Mouse (Mus musculus): Measurements from ENCODE around the gene Enpep. TPM values are rescaled to one million over a fixed set of nuclear protein-coding genes. Genes with fewer than 3 reads are reported as not detected.

Enpep gene
- total RNA-seq (2023), result not detected

GRCm38 (mm10) chr3:129332586-129332985, at the start of gene Enpep:
Gene Enpep, minus strand, starts transcription at chr3:129332720.

Other genes with a start within 250 kb of the Enpep start
- gene Pitx2, start 132.8 kb downstream of the Enpep start, total RNA-seq (2023), result under 1 TPM in 1 of 2 experiments, not detected in 1; 0.41 TPM
- 10 to 100 TPM in 1 of 2 experiments, 1 to 10 TPM in 1; 9.2 to 12.0 TPM for gene Elovl6, start 199.6 kb upstream of the Enpep start, total RNA-seq (2023)

Data from T-cell, adult 66 days (primary cell).